Mouse (Mus musculus): Measurements from ENCODE around the gene Kbtbd12. TPM values are rescaled to one million over a fixed set of nuclear protein-coding genes. Genes with fewer than 3 reads are reported as not detected.

Kbtbd12 gene
- total RNA-seq, 4 experiments from 2014 or later: 0.31 to 2.4 (median 1.6) TPM

GRCm38 (mm10) chr6:88548405-88549049 lies 89.2 kb downstream of the Kbtbd12 start:
- no peak for DNase-seq

DNA sequence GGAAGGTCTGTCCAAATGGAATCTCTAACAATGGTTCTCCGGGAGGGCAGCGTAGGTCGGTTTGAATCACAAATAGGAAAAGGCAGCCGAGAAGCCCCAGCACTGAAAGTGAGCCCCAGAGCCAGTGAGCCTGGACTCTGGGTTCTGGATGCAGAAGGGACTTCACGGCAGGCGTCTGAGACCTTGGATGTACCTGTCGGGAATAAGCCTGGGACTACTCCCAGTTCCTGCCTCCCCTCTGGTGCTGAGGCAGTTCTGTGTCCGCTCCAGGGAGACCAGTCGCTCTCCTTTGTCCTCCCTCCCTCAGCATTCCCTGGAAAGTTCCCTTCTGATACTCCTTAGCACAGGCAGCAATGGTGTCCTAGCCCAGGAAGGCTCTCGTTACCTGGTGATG lies 92.4 kb downstream of the Kbtbd12 start:
- DNase-seq: no peak

DNA sequence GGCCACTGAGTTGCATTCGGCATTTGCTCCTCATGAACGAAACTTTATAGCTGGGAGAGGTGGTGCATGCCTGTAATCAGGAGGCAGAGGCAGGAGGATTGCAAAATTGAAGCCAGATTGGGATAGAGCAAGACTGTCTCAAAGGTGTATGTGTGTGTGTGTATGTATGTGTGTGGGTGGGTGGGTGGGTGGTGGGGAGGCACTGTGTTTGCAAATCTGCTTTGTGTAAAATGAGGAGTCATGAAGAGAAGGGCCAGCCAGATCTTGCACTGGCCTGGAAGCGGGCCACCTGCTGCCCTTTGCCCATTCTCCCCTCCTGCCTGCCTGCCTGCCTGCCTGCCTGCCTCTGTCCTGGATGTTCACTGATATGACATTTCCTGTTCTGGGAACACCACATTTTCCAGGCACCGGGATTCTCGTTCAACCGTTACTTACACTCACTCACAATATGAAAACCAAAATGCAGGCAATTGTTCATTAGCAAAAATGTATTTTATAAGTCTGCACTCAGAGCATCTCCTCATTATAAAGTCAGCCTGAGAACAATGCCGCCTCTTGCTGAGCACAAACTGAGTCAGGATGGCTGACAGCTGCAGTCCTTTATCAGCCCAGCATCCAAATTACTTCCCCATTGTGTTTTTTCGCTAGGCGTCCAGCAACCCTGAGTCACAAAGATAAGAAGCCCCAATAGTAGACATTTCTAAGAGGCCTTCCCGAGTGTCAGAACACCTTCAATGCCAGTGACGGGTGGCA lies 92.9 kb downstream of the Kbtbd12 start:
- DNase-seq: no peak

DNA sequence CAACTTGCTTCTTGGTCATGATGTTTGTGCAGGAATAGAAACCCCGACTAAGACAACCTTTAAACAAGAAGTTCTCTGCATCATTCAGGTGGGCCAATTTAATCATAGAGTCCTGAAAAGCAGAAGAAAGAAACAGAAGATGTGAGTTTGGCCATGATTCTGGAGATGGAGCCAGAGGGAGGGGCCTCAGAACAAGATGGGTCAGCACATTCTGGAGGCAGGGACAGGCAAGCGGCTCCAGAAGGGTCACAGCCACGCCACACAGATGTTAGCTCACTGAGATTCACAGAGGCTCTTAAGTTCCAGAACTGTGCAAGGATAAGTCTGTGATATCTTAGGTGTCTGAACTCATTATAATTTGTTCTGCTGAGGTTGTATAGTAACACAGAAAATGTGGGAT lies 93.5 kb downstream of the Kbtbd12 start:
- DNase-seq: no peak

DNA sequence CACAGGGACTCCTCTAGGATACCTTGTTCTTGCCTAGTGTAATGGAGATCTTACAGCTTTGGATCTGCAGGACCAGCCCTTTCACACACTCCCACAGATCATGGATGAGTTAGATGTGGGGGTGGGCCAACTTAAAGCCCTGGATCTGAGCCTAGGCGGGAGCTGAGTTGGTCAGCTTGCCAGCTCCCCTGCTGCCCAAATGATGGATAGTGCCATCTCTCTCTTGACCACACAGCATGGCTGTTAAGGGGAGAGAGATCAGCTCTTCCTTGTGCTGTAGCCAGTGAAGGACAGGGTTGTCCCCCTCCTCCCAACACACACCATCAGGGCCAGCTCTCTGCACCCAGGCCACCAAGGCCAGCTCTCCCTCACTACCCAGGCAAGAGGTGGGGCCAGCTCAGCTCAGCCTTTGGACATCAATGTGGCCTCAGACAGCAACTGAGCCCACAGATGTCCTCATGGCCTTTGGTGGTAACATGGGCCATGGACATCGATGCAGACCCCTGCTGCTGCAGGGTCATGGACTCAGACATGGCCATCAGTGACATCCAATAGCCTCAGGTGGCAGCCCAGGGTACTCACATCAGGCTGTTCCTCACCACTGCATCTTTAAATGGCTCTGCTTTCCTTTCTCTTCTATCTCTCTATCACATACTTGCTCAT lies 97.5 kb downstream of the Kbtbd12 start:
- DNase-seq: peak; percentile 42

GRCm38 (mm10) chr6:88530306-88530705 lies 107.4 kb downstream of the Kbtbd12 start:
- peak; percentile 74 for DNase-seq

DNA sequence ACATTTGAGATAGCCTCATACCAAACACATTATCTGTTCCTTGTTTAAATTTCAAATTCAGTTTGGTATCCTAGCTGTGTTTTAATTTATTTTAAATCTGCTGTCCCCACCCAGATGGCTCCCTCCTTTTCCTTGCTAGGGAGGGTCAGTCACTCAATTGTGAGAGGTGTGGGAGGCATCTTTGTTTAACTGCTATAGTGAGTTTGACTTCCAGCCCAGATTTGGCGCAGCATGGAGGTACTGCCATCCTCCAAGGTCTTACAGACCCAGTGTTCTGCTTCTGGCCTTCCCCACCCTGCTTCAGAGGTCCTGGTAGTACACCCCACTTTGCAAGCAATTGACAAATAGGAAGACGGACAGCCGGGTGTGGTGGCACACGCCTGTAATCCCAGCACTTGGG lies 113.7 kb downstream of the Kbtbd12 start:
- DNase-seq: no peak

- DNase-seq: no peak
These were observed 114.3 kb downstream of the Kbtbd12 start for GRCm38 (mm10) chr6:88523451-88523850.

GRCm38 (mm10) chr6:88523043-88523442 lies 114.7 kb downstream of the Kbtbd12 start:
- DNase-seq: no peak

DNA sequence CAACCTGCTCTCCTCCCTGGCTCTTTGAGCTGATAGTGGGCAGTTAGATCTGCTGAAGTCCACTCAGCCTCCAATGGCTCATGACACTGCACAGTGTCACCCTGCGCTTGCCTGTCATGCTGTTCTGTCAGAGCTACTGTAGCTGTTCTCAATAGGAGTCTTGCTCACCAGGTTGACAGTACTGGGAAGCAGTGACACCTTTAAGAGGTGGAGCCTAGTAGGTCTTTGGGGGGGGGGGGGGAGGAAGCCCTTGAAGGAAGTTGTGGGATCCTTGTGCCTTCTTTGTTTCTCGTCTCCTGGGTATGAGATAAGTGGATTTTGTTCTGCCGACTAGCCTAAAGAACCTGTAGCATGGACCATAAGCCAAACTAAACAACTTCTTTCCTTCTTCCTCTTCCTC lies 115.1 kb downstream of the Kbtbd12 start:
- DNase-seq: no peak

DNA sequence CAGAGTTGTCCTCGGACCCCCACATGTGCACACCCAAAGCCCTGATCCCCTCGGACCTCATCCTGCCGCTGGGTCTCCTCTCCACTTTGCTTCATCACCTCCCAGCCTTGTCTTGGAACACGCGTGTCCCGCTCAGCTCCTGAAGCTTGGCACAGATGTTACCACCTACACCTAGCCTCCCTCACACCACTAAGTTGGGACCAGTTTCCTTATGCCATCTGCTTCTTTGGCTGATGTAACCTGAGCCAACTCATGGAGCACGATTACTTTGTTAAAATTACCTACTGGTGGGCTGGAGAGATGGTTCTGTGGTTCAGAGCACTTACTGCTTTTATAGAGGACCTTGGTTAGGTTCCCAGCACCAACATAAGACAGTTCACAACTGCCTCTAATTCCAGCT lies 115.9 kb downstream of the Kbtbd12 start:
- DNase-seq: no peak

DNA sequence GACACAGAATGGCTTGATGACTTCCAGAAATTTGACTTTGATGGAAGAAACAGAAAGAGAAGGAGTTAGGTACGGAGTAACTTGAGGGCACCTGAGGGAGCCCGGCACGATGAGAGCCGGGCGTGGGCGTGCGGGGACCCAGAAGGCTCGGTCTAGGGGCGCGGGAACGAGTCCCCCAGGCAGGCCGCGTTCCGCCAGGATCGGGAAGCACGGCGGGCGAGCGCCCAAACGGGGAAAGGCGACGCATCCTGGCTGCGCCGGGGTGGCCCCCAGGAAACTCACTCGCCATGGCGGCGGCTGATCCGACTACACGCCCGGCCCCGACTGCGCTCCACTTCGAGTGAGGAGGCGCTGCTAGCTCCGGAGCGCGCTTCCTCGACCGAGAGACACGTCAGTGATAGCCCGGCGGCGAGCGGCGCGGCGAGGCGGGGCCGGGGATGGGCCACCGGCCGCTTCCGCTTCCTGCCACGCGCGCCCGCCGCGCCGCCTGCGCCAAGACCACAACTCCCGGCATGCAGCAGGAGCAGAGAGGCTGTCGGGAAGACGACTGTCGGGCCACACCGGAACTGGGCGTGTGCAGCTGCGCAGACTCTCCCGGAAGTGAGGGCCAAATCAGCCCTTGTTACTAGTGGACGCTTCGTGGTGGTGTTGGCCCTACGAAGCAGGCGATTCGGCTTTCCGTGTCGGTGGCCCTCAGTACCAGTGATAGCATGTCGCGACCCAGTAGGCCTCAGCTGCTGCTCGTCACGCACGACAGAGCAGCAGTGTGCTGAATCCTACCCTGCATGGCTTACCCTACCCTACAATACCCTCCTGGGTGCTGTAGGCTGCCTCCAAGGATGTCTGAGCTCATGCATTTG lies 119.1 kb downstream of the Kbtbd12 start, which contains the start of gene Sec61a1:
TSS of gene Sec61a1 (minus strand) at position 502 of the 860 bp plus-strand sequence.
- peak; percentile 94 for DNase-seq

DNA sequence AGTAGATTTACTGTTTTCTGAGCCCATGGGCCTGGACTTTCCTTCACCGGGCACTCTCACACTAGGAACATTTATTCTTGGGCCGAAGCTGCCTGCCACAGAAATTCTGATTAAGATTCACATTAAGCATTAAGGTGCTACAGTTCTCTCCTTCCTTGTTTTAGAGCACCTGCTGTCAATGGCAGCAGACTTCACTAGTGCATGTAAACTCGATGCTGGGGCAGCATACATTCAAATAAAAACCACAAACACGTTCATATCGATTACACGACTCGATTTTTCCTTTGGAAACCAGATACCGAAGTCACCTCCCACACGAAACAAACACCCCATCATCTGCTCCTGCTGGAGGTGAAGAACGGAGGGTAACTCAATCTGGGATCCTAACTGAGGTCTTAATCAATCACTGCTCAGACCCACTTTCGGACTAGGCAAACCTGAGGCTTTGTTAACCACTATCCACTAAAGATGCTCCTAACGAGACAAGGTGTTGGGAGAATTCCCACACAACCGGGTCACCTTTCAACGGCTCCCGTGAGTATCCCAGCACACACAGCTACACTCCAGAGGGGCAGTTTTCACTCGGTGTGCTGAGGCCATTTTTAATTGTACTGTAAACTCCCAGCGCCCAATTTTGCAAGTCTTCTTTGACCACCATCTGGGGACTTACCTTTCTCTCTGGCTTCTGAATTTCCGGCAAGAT lies 119.9 kb downstream of the Kbtbd12 start:
- DNase-seq: no peak

DNA sequence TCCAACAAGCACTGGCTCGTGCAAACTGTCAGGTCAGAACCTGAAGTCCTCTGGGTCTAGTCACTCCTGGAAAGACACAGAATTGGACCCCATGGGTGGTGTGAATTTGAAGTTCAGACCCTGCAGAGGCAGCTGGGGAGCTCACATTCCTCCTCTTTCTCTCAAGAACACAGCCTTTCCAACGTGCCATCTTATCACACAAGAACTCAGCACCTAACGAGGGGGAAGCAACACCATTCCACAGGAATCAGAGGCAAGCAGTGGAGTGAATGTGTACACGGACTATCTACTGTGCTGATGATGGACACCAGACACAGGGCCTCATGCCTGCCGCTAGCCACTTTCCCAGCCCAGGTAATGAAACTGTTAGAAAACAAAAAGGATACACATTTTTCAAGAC lies 121.1 kb downstream of the Kbtbd12 start:
- DNase-seq: no peak

DNA sequence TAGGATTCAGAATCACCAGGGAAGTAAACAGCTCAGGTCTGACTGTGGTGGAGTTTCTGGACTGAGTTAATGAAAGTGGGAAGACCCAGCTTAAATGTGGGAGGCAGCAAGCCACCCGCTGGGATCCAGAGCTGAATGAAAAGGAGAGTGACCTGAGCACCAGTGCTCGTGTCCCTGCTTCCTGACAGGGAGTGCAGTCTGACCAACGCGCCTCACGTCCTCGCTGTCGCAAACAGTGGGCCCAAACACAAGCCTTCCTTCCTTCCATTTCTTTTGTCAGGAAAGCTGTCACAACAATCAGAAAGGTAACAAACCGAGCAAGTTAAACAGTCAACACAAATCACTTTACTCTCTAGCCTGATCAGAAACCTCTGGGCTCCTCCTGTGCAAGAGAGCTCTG lies 121.8 kb downstream of the Kbtbd12 start:
- no peak for DNase-seq

DNA sequence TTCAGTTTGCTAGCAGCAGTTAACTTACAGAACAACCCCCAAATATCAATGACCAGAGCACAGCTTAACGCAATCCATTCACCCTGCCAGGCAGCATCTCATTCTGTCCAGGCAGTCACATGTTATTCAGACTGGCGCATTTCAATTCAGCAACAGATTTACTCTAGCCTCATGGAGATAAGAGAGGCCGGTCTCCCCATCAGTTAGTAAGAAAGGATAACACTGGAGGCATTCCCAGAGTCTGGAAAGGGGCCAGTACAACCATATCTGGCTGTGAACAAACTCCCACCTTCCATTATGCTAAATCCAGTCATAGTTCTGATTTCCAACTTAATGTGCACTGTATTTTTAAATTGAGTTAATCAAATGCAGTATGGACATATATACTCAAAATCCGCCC lies 123.2 kb downstream of the Kbtbd12 start:
- DNase-seq: no peak

- DNase-seq: no peak
These were observed 123.8 kb downstream of the Kbtbd12 start for GRCm38 (mm10) chr6:88513984-88514383.

- DNase-seq: no peak
These were observed 134.7 kb downstream of the Kbtbd12 start for GRCm38 (mm10) chr6:88503044-88503443.

DNA sequence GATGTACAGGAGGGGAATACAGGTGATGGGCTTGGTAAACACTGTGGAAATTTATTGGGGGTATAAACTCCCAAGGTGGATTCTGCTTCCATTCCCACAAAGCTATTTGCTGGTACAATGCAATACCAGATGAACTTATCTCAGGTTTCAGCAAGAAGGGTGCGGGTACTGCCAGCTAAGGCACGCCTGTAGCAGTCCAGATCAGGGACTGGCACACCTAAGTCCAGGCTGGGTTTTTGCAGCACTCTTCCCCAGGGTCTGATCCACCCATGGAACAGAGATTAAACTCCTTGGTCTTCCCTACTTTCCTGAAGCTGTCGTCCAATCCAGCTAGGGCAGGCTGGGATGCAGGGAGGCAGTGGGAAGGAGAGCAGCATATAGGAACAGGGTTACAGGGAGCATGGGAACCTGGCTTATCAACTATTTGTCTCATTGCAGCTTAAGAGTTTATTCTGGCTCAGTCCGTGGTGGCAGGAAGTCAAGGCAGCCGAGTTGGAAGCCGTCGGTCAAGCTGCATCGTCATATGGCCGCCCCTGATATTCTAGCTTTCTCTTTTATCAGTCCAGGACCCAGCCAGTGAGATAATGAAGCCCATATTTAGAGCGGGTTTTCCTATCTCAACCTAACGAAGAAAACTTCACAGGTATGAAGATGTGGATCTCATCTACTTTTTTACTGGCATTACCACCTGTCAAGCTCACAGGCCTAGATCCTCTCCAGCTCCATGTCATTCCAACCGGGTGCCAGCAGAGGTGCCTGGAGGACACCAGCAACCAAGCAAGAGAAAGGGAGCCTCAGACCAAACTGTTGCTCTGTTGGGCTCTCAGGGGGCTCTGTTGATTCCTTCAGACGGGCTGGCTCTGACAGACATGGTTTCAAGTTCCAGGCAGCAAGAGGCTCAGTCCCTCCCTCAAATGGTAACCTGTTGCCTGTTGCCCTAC lies 135.4 kb downstream of the Kbtbd12 start:
- no peak for DNase-seq

DNA sequence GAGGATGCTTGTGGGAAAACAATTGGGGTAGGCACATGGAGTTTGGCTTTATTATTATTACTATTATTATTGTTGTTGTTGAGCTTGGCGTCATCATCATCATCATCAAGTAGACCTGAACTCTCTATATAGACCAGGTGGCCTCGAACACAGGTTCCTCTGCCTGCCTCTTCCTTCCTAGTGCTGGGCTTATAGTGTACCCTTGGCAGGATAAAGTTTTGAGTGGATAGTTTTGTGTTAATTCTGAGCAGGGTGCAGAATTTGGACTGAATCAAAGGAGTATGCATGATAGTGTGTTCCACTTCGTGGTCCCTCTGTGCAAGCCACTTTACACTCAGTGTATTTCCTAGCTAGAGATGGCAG lies 137.4 kb downstream of the Kbtbd12 start:
- DNase-seq: no peak

Data from adrenal gland, adult 8-10 months (tissue).